Mouse (Mus musculus) fibroblast of lung, adult 2 months (primary cell): Measurements from ENCODE around the gene Trappc6a.
"Not testable (repeated sequence)": the region's sequence is repeated elsewhere in the genome, so short reads cannot be mapped to it uniquely, and the experiment has no call there.

ENCODE experiments used
- DNase-seq: peaks from one replicate; pipeline ENCODE4 v3.0.0-alpha.2; 2011; ENCODE audit warnings: low read depth

Gene Trappc6a

GRCm38 (mm10) chr7:19489525-19489924 is 18.7 kb upstream of the Trappc6a start:
- no peak for DNase-seq

GRCm38 (mm10) chr7:19491731-19492130 is 16.5 kb upstream of the Trappc6a start:
- DNase-seq, result no peak

GRCm38 (mm10) chr7:19494751-19495474 is 13.3 kb upstream of the Trappc6a start:
- DNase-seq, result no peak

- no peak for DNase-seq
Measured at GRCm38 (mm10) chr7:19495521-19496213, 12.5 kb upstream of the Trappc6a start.

- no peak for DNase-seq
Measured at GRCm38 (mm10) chr7:19496214-19496555, 12.0 kb upstream of the Trappc6a start.

GRCm38 (mm10) chr7:19498326-19498725 is 9.9 kb upstream of the Trappc6a start:
- no peak for DNase-seq

- no peak for DNase-seq
Measured at GRCm38 (mm10) chr7:19500420-19501363, 7.5 kb upstream of the Trappc6a start.

GRCm38 (mm10) chr7:19501658-19502057 is 6.5 kb upstream of the Trappc6a start:
- DNase-seq, result no peak

GRCm38 (mm10) chr7:19503481-19504068 is 4.6 kb upstream of the Trappc6a start:
- no peak for DNase-seq

- DNase-seq, result no peak
Measured at GRCm38 (mm10) chr7:19506326-19506725, 1.9 kb upstream of the Trappc6a start.

- no peak for DNase-seq
Measured at GRCm38 (mm10) chr7:19506969-19507611, 1.1 kb upstream of the Trappc6a start.

GRCm38 (mm10) chr7:19507612-19507981 is 598 bp upstream of the Trappc6a start:
- DNase-seq, result no peak

- DNase-seq, result no peak
Measured at GRCm38 (mm10) chr7:19508924-19509568, 851 bp downstream of the Trappc6a start.

GRCm38 (mm10) chr7:19509786-19510185 is 1.6 kb downstream of the Trappc6a start:
- DNase-seq, result no peak

- DNase-seq, result not testable (repeated sequence)
Measured at GRCm38 (mm10) chr7:19511934-19512333, 3.7 kb downstream of the Trappc6a start.

- DNase-seq, result no peak
Measured at GRCm38 (mm10) chr7:19512353-19512752, 4.2 kb downstream of the Trappc6a start.

- DNase-seq, result no peak
Measured at GRCm38 (mm10) chr7:19517652-19518365, 9.6 kb downstream of the Trappc6a start, which contains the start of gene Nkpd1. Nkpd1 (plus strand) TSS chr7:19517838.

GRCm38 (mm10) chr7:19520032-19520431 is 11.8 kb downstream of the Trappc6a start:
- no peak for DNase-seq

- DNase-seq, result no peak
Measured at GRCm38 (mm10) chr7:19523017-19523756, 15.0 kb downstream of the Trappc6a start.
